Mouse (Mus musculus) CH12.LX (cell line): ENCODE measurements at regions not wholly inside any gene's neighbourhood (a gene's known extent, or its start where the extent isn't known, plus 50 kb on each side); places are given as distances from the start of the nearest gene placed in this dataset.

Experiments used
- DNase-seq: peaks from one replicate; pipeline ENCODE4 v3.0.0-alpha.2; 2013; ENCODE audit errors: extremely low read depth
- H3K27ac ChIP-seq: 2 replicates; pipeline ENCODE4 v1.5.1; 2012; ENCODE audit warnings: low read depth, mild to moderate bottlenecking, control low read depth, moderate library complexity; ENCODE audit not compliant: insufficient read depth
- H3K27me3 ChIP-seq: replicated peaks from 2 replicates; pipeline ENCODE3; 2012; ENCODE audit warnings: inconsistent platforms
- H3K36me3 ChIP-seq, 2 experiments: replicated peaks in 1 of 2; 2 replicates each; pipeline versions ENCODE3 to v1.6.1; 2012; ENCODE audit warnings: inconsistent platforms in 1 of 2, low read length in 1 of 2, mild to moderate bottlenecking in 1 of 2, mixed read lengths in 1 of 2, moderate library complexity in 1 of 2; ENCODE audit not compliant: control insufficient read depth in 1 of 2, insufficient read depth in 1 of 2
- H3K4me1 ChIP-seq, 2 experiments: 2 replicates each; pipeline ENCODE4 v1.6.1; 2012; ENCODE audit warnings: inconsistent platforms in 1 of 2, moderate library complexity in 1 of 2; ENCODE audit not compliant: insufficient read depth in 2 of 2, control insufficient read depth in 1 of 2
- H3K4me2 ChIP-seq: 2 replicates; pipeline ENCODE4 v1.6.1; 2012; ENCODE audit warnings: low read depth, mild to moderate bottlenecking, control low read depth; ENCODE audit not compliant: poor library complexity, insufficient read depth, severe bottlenecking
- H3K4me3 ChIP-seq, 3 experiments: fragments of 150-350 bp in 1 of 3; sonication (generic) in 1 of 3; replicated peaks in 1 of 3; 2 replicates each; pipeline versions ENCODE3 to v1.5.1; 2011 to 2012; ENCODE audit warnings: low read depth in 2 of 3, low read length in 2 of 3, mild to moderate bottlenecking in 2 of 3, moderate library complexity in 2 of 3, control low read depth in 1 of 3, improper control_type of control experiment in 1 of 3, inconsistent platforms in 1 of 3, mixed read lengths in 1 of 3; ENCODE audit not compliant: poor library complexity in 1 of 3
- H3K79me2 ChIP-seq: replicated peaks from 2 replicates; pipeline ENCODE4 v1.6.1; 2012; ENCODE audit warnings: mild to moderate bottlenecking, moderate library complexity; ENCODE audit not compliant: control insufficient read depth, poor library complexity, insufficient read depth, severe bottlenecking; ENCODE audit errors: extremely low read depth
- H3K9ac ChIP-seq: 2 replicates; pipeline ENCODE4 v1.6.1; 2012; ENCODE audit warnings: low read depth, mild to moderate bottlenecking, control low read depth, moderate library complexity; ENCODE audit not compliant: insufficient read depth
- H3K9me3 ChIP-seq: replicated peaks from 2 replicates; pipeline ENCODE3; 2012; ENCODE audit warnings: low read length, inconsistent platforms, mixed read lengths
- BHLHE40 ChIP-seq: IDR thresholded peaks from 2 replicates; pipeline ENCODE4 v1.6.1; 2011; ENCODE audit warnings: mild to moderate bottlenecking, low read depth, low read length, improper control_type of control experiment
- CHD1 ChIP-seq: IDR thresholded peaks from 2 replicates; pipeline ENCODE4 v1.6.1; 2012; ENCODE audit warnings: low read depth, low read length, improper control_type of control experiment, inconsistent platforms
- CTCF ChIP-seq, 2 experiments: IDR thresholded peaks in 1 of 2; conservative IDR thresholded peaks in 1 of 2; 2 replicates each; pipeline ENCODE4 v1.5.1; 2011 to 2012; ENCODE audit warnings: low read depth in 2 of 2, low read length in 2 of 2, improper control_type of control experiment in 1 of 2, inconsistent platforms in 1 of 2, mild to moderate bottlenecking in 1 of 2, moderate library complexity in 1 of 2
- EP300 ChIP-seq: IDR thresholded peaks from 2 replicates; pipeline ENCODE4 v1.6.1; 2011; ENCODE audit warnings: low read length, improper control_type of control experiment
- ETS1 ChIP-seq: conservative IDR thresholded peaks from 2 replicates; pipeline ENCODE4 v1.6.1; 2012; ENCODE audit warnings: low read depth, mild to moderate bottlenecking, inconsistent platforms, low read length, improper control_type of control experiment, moderate library complexity
- GABPA ChIP-seq: IDR thresholded peaks from 2 replicates; pipeline ENCODE4 v1.6.1; 2012; ENCODE audit warnings: low read depth, low read length, improper control_type of control experiment, inconsistent platforms; ENCODE audit not compliant: insufficient replicate concordance
- HCFC1 ChIP-seq: IDR thresholded peaks from 2 replicates; pipeline ENCODE4 v1.6.1; 2012; ENCODE audit warnings: low read depth, mild to moderate bottlenecking, inconsistent platforms, low read length, improper control_type of control experiment
- JUN ChIP-seq: IDR thresholded peaks from 2 replicates; pipeline ENCODE4 v1.6.1; 2011; ENCODE audit warnings: low read depth, mild to moderate bottlenecking, low read length, improper control_type of control experiment, moderate library complexity; ENCODE audit not compliant: insufficient read depth
- JUND ChIP-seq: conservative IDR thresholded peaks from 2 replicates; pipeline ENCODE4 v1.6.1; 2011; ENCODE audit warnings: low read depth, low read length, improper control_type of control experiment
- MAFK ChIP-seq: IDR thresholded peaks from 2 replicates; pipeline ENCODE4 v1.6.1; 2011; ENCODE audit warnings: low read length, improper control_type of control experiment; ENCODE audit not compliant: insufficient replicate concordance
- MAZ ChIP-seq: IDR thresholded peaks from 2 replicates; pipeline ENCODE4 v1.6.1; 2012; ENCODE audit warnings: low read depth, mild to moderate bottlenecking, inconsistent platforms, low read length, improper control_type of control experiment, moderate library complexity
- MYC ChIP-seq: IDR thresholded peaks from 2 replicates; pipeline ENCODE4 v1.6.1; 2011; ENCODE audit warnings: low read depth, mild to moderate bottlenecking, improper control_type of control experiment, low read length
- NELFE ChIP-seq: IDR thresholded peaks from 2 replicates; pipeline ENCODE4 v1.6.1; 2011; ENCODE audit warnings: low read depth, low read length, improper control_type of control experiment
- NRF1 ChIP-seq: IDR thresholded peaks from 2 replicates; pipeline ENCODE4 v1.6.1; 2014; ENCODE audit warnings: low read depth, mild to moderate bottlenecking, inconsistent platforms, low read length, improper control_type of control experiment, moderate library complexity
- POLR2AphosphoS2 ChIP-seq: IDR thresholded peaks from 2 replicates; pipeline ENCODE4 v1.6.1; 2011; ENCODE audit warnings: low read depth, low read length, improper control_type of control experiment
- RAD21 ChIP-seq: IDR thresholded peaks from 2 replicates; pipeline ENCODE4 v1.6.1; 2011; ENCODE audit warnings: low read depth, mild to moderate bottlenecking, low read length, improper control_type of control experiment, moderate library complexity
- SIN3A ChIP-seq: IDR thresholded peaks from 2 replicates; pipeline ENCODE4 v1.6.1; 2012; ENCODE audit warnings: low read length, improper control_type of control experiment, inconsistent platforms
- SMC3 ChIP-seq: IDR thresholded peaks from 2 replicates; pipeline ENCODE4 v1.6.1; 2011; ENCODE audit warnings: low read depth, low read length, improper control_type of control experiment
- TBP ChIP-seq: conservative IDR thresholded peaks from 2 replicates; pipeline ENCODE4 v1.6.1; 2011; ENCODE audit warnings: low read depth, low read length, improper control_type of control experiment
- USF2 ChIP-seq: conservative IDR thresholded peaks from 2 replicates; pipeline ENCODE4 v1.6.1; 2011; ENCODE audit warnings: low read depth, low read length, improper control_type of control experiment
- ZC3H11A ChIP-seq: IDR thresholded peaks from 2 replicates; pipeline ENCODE4 v1.6.1; 2012; ENCODE audit warnings: low read depth, mild to moderate bottlenecking, inconsistent platforms, low read length, improper control_type of control experiment
- ZMIZ1 ChIP-seq: IDR thresholded peaks from 2 replicates; pipeline ENCODE4 v1.6.1; 2012; ENCODE audit warnings: low read depth, mild to moderate bottlenecking, inconsistent platforms, low read length, improper control_type of control experiment
- dilution Hi-C: fragments of 300-500 bp; cut with MboI; formaldehyde crosslinking; loops from 2 replicates; pipeline ENCODE4 v1.14.3; 2020; ENCODE audit warnings: low sequenced_read_pairs; ENCODE audit not compliant: extremely low pct_unique_long_range_greater_than_20kb, extremely low pct_ligation_motif_present
- in situ Hi-C: fragments of 300-500 bp; cut with MboI; formaldehyde crosslinking; loops from 3 replicates; pipeline ENCODE4 v1.14.3; 2019; ENCODE audit warnings: low sequenced_read_pairs, low pct_ligation_motif_present, low pct_unique_long_range_greater_than_20kb, mixed read lengths

GRCm38 (mm10) chr8:64531780-64532179, 161.1 kb downstream of the Cpe start:
- Histone ChIP-seq H3K79me2 (no peaks in the 10 kb centered on the region), H3K4me2 (no peak overlapping the region), H3K27ac (no peak overlapping the region), H3K9me3 (peaks cover 4% of the 10 kb centered on the region), H3K4me3 (no peak overlapping the region), H3K27me3 (no peaks in the 10 kb centered on the region), H3K36me3 (no peaks in the 10 kb centered on the region), H3K4me1 (no peaks in the 10 kb centered on the region), H3K9ac (no peak overlapping the region)
- TF ChIP-seq POLR2AphosphoS2 (no peak), HCFC1 (no peak), SIN3A (no peak), USF2 (no peak), ETS1 (no peak), CHD1 (no peak), JUND (no peak), ZC3H11A (no peak), NELFE (no peak), MYC (no peak), CTCF (conservative IDR thresholded peaks at IDR 0.05 in 1 of 2, IDR thresholded peaks at IDR 0.05 in 1 of 2; ENCODE audit: low read depth in 2 of 2, low read length in 2 of 2) (no peak), ZMIZ1 (no peak)
- dilution Hi-C loops (no loop called here), in situ Hi-C loops (loop anchor here (25.0 kb wide), 1 partner anchor 519 kb away; no protein-coding TSS in a partner anchor)
- no peak for DNase-seq

- no peak overlapping the region for H3K27ac ChIP-seq
- H3K9ac ChIP-seq, result no peak overlapping the region
- dilution Hi-C loops, result no loop called here
- H3K79me2 ChIP-seq, result no peaks in the 10 kb centered on the region
- no peaks in the 10 kb centered on the region for H3K27me3 ChIP-seq
- peaks cover 29% of the 10 kb centered on the region for H3K9me3 ChIP-seq
- in situ Hi-C loops, result no loop called here
- TF ChIP-seq SMC3 (no peak), EP300 (no peak), SIN3A (no peak), GABPA (no peak), RAD21 (no peak), JUN (no peak), MAZ (no peak), ETS1 (no peak), NRF1 (no peak), BHLHE40 (no peak), MAFK (no peak), TBP (no peak)
- no peak overlapping the region for H3K4me3 ChIP-seq
- no peak for DNase-seq
- H3K4me1 ChIP-seq, result no peaks in the 10 kb centered on the region
- no peak overlapping the region for H3K4me2 ChIP-seq
- H3K36me3 ChIP-seq, result no peaks in the 10 kb centered on the region
These were observed 170.3 kb downstream of the Cpe start for GRCm38 (mm10) chr8:64522441-64523102.
